Mouse (Mus musculus) T-cell, adult 66 days (primary cell): Measurements from ENCODE around the gene Tmem260. TPM values are rescaled to one million over a fixed set of nuclear protein-coding genes. Genes with fewer than 3 reads are reported as not detected.

Experiments
- total RNA-seq, 2 experiments: library from RNA; stranded (reverse); gene quantifications; 3 replicates in 1 of 2; 4 replicates in 1 of 2; pipeline ENCODE4 v1.2.4; 2023

The Tmem260 gene
- total RNA-seq: 10 to 100 TPM; 38.9 to 40.5 TPM

GRCm38 (mm10) chr14:48445984-48446683 lies at the start of gene Tmem260:
TSS of gene Tmem260 (plus strand) at chr14:48446124.

Other genes with a start within 250 kb of the Tmem260 start
- gene Otx2, start 227.7 kb downstream of the Tmem260 start, total RNA-seq: not detected